Mouse (Mus musculus) R1 (cell line): ENCODE data around the gene Shroom3.

Experiments used
- DNase-seq: peaks from one replicate; pipeline ENCODE4 v3.0.0-alpha.2; 2018; ENCODE audit warnings: low read depth, low spot score

The Shroom3 gene

DNA sequence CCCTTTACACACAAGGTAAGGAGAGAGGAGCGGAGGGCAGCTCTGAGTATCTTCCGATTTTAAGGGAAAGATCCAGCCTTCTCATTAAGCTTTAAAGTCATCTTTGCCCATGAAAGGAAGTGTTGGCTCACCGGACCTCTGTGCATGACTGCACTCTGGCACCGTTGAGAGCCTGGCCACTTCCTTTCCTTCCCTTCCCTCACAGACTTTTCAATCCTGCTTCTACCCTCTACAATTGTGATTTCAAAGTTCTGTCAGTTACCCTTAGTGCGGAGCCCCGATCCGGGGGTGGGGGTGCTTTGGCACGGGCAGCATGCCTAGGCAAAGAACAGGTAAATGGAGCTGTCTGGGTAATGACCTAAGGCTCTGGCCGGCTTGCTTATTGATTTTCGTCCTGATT, 244.4 kb downstream of the Shroom3 start:
- no peak for DNase-seq

- DNase-seq = no peak
Measured at GRCm38 (mm10) chr5:92930557-92930956, 247.3 kb downstream of the Shroom3 start.

GRCm38 (mm10) chr5:92931298-92931697, 248.1 kb downstream of the Shroom3 start:
- no peak for DNase-seq

DNA sequence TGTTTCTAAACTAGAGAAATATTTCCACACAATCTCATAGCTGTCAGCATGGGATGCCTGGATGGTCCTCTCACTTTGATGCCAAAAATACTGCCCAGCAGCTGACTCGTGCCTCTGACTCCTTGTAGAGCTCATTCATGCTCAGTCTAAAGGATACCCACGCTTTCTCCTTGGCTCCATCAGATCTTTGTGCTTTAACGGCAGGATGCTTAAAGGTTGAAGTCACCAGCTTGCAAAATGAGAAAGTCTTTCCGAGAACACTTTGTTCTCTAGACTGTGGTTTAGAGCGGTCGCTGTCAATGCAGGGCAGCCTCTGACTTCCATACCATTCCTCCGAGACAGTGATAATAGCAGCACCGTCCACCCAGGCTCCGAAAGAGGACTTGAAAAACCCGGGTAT, 249.8 kb downstream of the Shroom3 start:
- no peak for DNase-seq

DNA sequence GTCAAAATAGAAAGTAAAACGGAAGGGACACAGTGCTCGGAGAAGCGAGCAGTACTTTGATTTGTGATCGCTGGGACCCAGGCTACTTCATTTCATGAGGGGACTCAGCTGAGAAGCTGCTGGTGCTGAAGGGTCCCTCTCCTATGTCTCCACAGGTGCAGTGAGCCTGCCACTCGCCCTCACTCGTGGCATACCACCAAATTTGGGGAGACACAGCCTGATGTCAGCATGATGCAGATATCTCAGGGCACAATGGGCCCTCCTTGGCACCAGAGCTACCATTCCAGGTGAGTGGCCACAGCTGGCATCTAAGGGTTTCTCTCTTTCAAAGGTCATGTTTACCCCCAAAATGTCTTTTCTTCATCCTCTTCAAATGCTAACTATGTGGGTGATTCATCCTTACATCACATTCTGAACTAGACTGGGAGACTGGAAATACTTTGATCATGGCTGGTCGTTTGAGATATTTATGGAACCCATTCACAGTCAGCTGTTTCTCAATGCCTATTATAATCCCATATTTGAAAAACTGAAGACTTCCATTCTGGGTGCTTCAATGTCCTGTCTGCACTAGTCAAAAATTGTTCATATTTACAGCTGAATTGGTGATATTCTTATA, 250.5 kb downstream of the Shroom3 start:
- DNase-seq = no peak

GRCm38 (mm10) chr5:92934269-92934939, 251.2 kb downstream of the Shroom3 start:
- DNase-seq = no peak

GRCm38 (mm10) chr5:92935883-92936282, 252.6 kb downstream of the Shroom3 start:
- DNase-seq = no peak

GRCm38 (mm10) chr5:92937701-92938100, 254.5 kb downstream of the Shroom3 start:
- no peak for DNase-seq

DNA sequence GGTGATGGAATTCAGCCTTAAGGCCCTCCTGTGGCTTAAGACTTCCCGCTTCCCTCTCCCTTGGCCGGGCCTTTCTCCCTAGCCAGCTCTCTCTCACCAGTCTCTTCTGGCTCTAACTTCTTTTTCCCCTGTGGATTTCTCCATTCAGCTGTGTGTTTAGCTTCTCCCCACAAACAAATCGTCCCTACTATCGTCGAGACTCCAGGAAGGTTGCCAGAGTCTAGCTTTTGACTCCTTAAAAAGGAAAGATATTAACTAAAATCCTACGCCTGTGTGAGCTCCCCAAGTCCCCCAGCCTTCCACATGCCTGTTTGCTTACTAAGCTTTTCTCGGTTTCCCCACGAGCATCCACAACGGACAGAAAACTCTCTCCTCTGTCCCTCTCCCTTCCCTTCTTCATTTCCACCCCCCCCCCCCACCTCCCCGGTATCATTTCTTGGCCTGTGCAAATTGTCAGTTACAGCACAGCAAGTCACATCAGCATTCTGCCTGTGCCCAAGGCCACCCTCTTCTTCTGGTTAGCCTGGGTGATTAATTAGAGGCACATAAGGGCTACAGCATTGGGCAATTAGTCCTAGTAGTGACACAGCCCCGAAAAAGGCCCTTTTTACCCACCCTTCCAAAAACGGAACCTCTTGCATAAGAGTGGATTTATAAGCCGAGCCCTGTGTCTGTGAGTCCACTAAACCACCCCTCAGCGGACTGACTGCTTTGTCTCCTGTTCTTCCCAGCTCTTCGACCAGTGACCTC, 256.2 kb downstream of the Shroom3 start:
- no peak for DNase-seq

DNA sequence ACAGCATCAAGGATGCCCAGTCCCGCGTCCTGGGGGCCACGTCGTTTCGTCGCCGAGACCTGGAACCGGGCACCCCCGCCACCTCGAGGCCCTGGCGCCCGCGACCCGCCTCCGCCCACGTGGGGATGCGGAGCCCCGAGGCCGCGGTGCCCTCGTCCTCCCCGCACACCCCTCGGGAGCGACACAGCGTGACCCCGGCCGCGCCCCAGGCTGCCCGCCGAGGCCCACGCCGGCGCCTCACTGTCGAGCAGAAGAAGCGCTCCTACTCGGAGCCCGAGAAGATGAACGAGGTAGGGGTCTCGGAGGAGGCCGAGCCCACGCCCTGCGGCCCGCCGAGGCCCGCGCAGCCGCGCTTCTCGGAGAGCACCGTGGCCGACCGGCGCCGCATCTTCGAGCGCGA, 258.9 kb downstream of the Shroom3 start:
- no peak for DNase-seq

GRCm38 (mm10) chr5:92942577-92942976, 259.3 kb downstream of the Shroom3 start:
- peak; percentile 48 for DNase-seq

DNA sequence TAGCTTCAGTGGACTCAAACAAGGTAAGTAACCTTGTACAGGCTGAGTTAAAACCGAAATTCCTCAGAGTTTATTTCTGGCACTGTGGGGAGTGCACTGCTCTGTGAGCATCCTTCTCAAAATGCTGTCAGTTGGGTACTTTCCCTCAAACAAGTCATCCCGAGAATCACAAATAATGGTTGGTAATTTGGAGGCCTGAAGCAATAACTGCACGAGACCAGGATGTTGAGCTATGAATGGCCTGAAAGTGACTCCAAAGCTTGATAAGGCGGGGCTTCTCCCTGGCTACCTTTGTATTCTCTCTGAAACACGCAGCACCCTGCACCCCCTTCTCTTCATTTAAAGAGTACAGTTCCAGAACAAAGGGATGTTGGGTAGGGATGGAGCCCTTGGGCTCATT, 261.6 kb downstream of the Shroom3 start:
- no peak for DNase-seq

DNA sequence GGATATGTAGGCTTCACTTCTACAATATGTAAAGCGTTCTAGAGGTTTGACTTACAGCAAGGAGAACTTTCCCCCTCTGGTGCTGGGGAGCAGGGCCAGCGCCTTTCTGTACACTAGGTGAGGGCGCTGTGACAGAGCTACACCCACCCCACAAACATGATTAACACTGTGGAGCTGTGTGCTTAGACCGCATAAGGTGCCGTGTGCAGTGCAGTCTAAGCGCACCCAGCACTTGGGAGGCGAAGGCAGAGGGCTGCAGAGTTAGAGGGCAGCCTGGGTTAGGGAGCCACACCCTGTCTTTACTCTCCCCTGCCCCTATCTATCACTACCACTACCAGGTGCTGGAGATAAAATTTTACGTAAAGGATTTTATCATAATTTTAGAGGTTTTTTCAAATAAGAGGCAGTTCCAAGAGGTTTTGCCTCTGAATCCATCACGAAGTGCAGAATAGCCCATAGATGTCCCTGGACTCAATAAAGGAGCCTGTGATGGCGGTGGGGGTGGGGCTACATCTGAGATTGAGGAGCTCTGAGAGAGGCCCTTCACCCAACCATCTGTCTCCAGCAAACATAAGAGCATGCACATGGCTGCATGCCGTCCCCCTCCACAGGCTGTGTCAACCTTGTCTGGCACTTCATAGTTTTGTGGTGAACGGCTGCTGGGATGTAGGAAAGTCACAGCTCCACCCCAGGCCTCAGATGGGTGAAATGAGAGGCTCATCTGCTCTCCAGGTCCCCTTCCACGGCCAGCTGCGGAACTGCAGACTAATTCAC, 265.9 kb downstream of the Shroom3 start:
- no peak for DNase-seq

DNA sequence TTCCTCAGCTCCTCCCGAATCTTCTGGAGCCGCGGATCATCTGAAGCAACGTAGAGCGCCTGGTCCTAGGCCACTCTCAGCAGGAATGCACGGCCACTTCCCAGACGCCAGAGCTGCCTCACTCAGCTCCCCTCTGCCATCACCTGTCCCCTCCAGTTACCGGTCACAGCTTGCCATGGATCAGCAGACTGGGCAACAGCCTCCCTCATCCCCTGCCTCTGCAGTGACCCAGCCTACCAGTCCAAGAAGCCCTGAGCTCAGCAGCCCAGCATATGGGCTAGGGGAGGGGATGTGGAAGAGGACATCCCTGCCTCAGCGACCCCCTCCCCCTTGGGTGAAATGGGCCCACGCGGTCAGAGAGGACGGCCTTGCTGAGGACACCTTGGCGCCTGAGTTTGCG, 267.3 kb downstream of the Shroom3 start:
- no peak for DNase-seq

- DNase-seq = no peak
Measured at GRCm38 (mm10) chr5:92951079-92951478, 267.8 kb downstream of the Shroom3 start.

DNA sequence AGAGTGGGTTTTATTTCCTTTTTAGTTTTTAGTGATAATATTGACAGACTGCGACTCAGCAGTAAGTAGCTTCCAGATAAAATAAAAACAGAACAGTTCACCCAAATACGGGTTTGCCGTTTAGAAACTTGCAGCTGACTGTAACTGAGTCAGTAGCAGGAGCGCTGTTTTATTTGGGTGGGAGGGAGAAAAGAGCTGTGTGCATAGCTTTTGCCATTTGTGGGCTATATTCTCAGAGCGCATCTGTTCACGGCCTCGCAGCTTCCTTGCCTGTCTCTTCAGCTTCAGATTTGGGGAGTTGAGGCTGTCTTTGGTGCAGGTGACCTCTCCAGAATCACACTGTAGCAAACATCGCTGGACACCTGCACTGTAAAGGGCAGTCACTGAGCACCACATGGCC, 270.6 kb downstream of the Shroom3 start:
- no peak for DNase-seq

GRCm38 (mm10) chr5:92954323-92954722, 271.1 kb downstream of the Shroom3 start:
- peak; percentile 76 for DNase-seq

- peak; percentile 74 for DNase-seq
Measured at GRCm38 (mm10) chr5:92954827-92955475, 271.7 kb downstream of the Shroom3 start.

GRCm38 (mm10) chr5:92959287-92959686, 276.1 kb downstream of the Shroom3 start:
- no peak for DNase-seq

DNA sequence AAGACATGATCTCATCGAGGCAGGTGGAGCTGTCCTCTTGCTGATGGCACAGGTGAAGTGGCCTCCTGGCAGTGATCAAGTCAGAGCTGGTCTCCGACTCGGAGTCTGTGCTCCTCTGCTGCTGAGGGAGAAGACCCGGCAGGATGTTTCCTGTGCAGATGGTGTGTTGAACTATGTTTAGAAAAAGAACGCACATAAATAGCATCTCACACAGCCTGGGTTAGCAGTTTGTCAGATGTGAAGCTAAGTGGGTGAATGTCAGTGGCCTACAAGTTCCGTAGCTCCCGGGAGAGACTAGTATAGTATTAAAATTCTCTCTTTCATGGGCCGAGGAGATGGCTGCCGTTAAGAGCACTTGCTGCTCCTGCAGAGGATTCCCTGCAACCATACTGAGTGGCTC, 276.5 kb downstream of the Shroom3 start:
- DNase-seq = no peak

DNA sequence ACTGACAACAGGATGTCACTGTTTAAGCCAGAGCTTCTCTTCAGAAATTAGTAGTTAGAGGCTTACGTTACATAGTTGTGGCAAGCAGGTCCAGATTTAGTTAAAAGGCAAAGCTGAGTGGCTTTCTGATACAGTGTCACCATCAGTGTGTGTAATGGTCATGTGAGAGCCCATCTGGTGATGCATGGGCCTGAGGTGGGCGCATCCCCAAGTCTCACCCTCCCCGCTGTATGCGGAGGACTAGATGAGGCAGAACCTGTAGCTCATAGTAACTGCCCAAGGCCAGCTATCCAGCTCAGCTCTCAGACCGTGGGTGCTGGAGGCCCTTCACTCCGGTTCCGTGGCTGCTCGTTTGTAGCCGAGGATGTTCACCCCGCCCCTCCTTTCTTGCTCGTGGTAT, 278.1 kb downstream of the Shroom3 start:
- no peak for DNase-seq
